Mouse (Mus musculus) right cerebral cortex, postnatal 4 days (tissue): ENCODE data around the gene Vwa3a.
A peak's percentile ranks its signal among the peaks of the same experiment; 100 is the strongest.

Source experiments
- DNase-seq: peaks from one replicate; pipeline ENCODE4 v3.0.0-alpha.2; 2022

The Vwa3a gene

DNA sequence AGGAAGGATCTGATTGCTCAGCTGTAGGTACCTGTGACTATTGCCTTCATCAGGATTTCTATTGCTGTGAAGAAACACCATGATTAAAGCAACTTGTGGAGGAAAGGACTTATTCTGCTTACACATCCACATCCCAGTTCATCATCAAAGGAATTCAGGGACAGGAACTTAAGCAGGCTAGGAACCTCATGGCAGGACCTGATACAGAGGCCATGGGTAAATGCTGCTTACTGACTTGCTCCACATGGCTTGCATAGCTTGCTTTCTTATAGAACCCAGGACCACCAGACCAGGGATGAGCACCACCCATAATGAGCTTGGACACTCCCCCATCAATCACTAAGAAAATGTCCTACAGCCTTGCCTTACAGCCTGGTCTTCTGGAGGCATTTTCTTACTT, 9.4 kb downstream of the Vwa3a start:
- DNase-seq, result no peak

DNA sequence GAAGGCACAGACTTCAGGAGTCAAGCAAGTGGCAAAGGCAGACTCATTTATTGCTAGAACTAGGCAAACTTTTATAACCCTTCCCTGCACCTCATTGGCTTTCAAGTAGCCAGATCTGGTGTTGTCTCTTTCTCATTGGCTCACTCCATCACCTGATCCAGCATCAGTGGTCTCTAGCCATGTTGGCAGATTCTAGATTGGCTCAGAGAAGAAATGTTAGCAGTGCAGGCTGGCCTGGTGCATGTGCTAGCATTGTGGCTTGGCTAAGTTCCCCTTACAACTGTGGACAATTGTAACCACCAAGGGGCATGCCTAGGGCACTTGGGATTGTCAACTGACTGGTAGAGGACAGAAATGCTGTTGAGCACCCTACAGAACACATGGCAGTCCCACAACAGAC, 12.2 kb downstream of the Vwa3a start:
- DNase-seq, result no peak

DNA sequence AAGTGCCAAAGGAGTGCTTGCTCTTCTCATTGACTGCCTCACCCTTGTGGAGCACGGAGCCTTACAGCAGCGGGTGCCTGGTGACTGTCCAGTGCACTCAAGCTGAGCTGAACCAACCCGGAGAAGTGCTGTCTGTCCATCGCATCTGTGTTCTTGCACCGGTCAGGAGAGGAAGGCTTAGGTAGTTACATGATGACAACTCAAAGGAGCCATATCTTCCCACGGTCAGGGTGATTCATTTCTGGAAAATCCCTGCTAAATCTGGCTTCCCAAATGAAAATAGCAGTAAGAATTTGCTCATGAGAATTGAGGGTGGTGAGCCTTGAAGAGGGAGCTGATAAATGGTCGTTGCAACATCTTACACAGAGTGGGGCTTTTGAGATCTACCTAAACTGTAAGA, 12.8 kb downstream of the Vwa3a start:
- DNase-seq, result no peak

DNA sequence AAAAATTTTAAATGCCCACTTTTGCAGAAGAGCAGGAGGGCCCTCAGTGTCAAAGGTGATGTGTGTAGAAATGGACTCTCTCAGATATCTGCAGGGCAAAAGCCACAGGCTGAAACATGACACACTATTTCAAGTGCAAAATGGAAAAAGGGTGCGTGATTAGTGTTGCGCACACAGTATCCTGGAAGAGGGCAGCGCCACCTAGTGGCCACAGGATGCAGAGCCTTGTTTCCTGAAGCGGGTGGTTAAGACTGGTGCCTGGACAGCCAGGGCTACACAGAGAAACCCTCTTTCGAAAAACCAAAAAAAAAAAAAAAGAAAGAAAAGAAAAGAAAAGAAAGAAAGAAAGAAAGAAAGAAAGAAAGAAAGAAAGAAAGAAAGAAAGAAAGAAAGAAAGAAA, 15.6 kb downstream of the Vwa3a start:
- peak; percentile 94 for DNase-seq

DNA sequence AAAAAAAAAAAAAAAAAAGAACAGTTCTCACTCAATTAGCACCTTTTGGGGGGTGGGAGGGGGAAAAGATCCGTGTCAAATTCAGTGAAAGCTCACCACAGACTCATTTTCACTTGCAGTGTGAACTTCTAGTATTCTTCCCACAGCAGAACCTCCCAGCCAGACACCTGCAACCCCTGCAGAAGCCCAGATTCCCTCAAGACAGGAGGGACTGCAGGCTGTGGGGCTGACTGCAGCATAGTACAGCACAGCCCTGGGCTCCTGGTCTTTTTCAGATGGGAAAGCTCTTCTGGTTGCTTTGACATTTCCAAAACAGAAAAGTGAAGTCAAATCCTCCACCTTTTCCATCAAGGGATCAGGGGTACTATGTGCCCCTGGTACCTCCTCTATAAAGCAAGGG, 28.3 kb downstream of the Vwa3a start:
- no peak for DNase-seq

DNA sequence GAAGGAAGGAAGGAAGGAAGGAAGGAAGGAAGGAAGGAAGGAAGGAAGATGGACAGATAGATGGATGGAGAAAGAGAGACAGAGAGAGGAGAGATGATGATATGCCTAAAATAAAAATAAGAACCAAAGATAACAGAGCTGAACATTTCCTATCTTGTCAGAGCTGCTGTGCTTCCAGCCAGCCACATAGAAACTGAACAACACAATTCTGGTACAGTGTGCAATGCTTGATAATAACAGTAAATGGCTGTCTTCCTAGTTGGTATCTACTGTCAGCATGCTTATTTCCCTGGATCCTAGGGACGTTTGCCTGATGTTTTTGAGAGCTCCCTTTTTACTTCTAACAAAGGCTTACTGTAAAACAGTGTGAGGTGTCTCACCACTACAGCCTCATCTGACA, 32.3 kb downstream of the Vwa3a start:
- no peak for DNase-seq

DNA sequence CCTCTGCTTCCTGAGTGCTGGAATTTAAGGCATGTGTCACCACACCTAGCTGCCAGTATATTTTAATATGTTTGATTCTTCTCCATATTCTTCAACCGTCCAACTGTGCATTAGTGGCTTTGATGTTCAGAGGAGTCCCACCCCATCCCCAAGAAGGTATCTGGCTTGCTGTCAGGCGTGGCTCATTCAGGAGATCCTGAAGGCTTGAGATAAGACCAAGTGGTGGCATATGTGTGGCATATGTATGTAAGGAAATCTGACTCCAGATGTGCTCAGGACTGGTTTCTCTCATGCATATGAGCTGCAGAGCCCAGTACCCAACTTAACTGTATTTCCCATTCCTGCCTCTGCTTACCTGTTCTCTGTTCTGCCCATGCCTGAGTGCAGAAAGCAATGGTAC, 38.9 kb downstream of the Vwa3a start:
- no peak for DNase-seq

DNA sequence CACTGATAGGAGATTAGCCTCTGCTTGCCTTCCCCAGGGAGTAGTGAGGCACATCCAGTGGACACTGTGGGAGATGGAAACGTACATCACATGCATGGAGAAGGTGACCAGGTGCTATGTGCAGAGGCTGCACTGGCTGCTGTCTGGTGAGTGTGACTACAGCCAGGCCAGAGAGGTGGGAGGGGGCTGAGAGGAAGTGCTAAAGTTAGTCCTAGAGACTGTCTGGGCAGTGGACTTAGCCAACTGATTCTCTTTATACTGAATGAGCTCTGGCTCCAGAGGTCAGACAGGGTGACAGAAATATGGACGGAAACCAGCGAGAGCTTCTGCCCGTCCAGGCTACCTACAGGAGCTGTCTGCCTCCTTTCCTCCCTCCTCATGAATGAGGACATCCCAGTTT, 56.4 kb downstream of the Vwa3a start:
- DNase-seq, result no peak

DNA sequence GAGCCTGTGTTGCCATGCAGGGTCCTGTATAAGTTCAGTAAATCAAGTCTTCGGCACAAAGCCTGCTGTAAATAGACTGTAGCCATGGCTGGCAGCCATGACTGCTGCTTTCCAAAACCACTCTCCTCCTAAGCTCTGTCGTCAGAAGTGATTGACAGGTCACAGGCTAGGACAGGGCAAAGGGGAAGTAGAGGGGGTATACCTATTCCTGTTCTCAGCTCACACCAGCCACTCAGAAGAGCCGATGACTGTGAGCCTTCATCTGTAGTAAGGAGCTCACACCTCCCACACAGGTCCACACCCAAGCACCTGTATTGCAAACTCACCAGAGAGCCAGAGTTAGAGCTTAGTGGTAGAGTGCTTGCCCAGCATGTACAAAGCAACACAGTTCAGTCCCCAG, 57.3 kb downstream of the Vwa3a start:
- DNase-seq, result no peak

DNA sequence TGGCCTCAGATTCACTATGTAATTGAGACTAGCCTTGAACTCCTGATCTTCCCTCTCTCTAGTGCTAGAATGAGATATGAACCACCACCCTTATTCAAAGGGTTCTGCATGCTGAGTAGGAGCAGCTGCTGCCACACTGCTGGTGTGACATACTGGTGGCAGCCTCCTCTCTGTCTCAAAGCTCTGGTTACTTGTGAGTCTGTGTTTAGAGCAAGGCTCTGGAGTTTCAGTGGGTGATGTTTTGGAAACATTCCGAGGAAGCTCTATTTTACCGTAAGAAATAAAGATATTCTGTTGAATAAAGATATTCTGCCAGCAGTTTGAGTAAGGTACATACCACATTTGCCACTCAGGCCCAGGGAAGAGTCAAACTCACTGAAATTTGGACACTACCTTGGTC, 64.2 kb downstream of the Vwa3a start:
- DNase-seq, result no peak

DNA sequence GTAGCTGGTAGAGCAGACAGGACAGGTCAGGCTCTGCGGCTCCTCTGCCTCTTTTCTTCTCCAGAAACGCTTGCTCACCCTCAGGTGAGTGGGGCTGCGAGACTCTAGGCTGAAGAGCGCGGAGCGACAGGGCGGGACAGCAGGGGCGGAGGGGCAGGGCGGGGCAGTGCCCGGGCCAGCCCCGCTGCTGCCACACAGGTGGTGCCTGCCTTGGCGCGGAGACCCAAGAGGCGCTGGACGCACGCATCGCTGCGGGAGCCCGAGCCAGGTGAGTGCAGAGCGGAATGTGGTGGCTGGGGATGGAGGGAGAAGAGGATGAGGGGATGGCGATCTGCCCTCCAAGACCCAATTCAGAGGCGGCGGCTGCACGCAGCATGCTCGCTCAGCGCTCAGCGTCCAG, 70.6 kb downstream of the Vwa3a start:
- no peak for DNase-seq

DNA sequence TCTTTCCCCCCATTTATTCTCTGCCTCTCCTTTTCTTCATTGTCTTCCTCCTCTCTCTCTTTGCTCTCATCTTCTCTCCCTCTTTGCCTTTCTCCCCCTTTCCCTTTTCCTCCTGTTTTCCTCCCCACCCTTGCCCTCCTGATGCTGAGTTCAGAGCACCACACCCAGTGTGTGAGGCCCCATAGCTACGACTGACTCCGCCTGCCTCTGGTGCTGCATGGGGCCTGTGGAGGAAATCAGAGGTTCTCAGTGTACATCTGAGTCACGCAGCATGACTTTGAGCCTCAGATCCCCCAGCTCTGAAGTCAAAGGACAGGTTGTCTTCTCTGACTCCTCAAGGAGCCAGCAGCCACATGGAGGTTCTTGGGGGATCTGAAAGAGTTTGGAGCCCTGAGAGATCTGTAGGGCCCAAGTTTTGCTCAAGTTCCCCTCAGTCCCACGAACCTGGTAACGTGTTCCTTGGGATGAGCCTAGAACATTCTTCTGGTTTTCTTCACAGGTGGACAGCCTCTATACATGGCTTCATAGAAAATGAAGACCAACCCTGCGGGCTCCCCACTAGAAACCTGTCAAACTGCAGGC, 72.8 kb downstream of the Vwa3a start, which contains the start of gene Gm5737:
Gene Gm5737 (plus strand): TSS at position 532 of the 582 bp plus-strand sequence.
- DNase-seq, result no peak

DNA sequence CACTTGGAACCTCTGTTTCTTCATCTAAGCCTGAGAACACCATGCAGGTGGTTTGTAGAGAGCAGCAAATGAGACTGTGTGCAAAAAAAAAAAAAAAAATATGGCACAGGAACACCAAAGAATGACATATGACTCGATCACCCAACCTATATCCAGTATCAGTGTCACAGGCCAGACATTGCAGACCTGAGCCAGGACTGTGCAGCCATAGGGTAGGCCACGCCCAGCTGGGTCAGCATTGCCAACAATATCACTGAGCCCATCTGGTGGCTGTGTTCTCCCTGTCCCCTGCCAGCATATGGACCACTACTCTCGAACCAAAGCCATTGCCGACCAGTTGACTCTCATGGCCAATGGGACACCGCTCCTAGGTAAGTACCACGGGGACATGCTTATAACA, 78.4 kb downstream of the Vwa3a start:
- DNase-seq, result no peak

DNA sequence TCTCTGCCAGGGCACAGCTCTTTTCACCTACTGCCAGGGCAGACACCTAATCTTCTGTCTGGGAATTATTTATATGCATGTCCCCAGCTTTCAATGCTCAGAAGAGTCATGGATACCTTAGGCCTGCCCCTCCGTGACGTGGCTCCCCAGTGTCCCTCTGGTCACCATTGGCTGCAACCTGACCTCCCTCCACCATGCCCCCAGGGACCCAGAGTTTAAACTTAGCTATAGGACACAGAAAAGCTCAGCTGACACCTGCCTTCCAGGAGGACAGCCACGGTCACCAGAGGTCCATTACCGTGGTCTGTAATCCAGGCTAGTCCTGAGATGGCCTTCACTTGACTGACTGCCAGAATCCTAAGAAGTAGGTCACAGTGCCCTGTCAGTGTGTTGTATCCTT, 80.3 kb downstream of the Vwa3a start:
- DNase-seq, result no peak

DNA sequence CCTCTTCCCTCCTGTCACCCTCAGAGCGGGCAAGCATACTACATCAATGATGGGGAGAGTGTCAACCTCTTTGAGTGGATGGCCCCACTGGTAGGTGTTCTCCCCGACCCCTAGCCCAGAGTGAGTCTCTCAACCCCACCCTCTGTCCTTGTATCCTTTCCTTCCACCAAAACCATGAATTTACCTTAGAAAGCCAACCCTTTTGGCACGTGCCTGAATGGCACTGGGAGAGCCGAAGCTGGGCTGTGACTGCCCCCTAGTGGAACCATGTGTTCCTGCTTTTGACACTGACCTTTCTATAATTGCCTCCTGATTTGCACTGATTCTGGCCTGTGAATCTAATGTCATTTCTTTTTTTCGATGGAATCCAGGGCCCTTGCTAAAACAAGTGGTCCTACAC, 84.1 kb downstream of the Vwa3a start:
- peak; percentile 68 for DNase-seq

DNA sequence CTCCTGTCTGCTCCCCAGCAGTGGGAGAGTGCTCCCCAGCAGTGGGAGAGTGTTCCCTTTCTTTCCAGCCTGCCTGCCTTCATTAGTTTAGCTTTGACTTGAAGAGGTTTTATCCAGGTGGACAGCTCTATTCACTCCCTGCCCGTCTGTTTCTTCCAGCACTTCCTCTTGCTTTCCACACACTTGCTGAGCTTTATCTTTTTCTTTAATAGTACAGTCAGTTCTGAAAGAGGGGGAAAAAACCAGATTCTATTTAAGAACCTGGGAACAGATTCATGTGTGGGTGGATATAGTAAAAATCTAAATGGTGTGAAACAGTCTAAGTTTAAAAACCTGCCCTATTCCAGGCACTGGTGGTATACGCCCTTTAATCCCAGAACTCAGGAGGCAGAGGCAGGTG, 86.0 kb downstream of the Vwa3a start:
- DNase-seq, result no peak

DNA sequence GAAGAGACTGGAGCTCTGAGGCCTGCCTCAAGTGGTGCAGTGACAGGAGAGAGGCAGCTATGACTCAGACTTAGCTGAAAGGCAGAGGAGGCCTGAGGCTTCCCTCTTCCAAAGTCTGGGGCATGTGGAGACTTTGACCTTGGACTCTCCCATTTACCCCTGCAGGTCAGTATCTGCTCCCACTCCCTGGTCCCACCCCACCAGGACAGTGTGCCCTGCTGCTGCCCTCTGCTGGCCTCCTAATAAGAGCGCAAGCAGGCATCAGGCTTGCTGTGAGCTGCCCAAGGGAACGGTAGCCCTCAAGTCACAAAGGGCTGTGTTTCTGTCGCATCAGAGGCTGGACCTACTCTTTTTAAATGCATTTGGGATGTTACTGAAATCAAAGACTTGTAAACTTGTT, 87.3 kb downstream of the Vwa3a start:
- peak; percentile 53 for DNase-seq

DNA sequence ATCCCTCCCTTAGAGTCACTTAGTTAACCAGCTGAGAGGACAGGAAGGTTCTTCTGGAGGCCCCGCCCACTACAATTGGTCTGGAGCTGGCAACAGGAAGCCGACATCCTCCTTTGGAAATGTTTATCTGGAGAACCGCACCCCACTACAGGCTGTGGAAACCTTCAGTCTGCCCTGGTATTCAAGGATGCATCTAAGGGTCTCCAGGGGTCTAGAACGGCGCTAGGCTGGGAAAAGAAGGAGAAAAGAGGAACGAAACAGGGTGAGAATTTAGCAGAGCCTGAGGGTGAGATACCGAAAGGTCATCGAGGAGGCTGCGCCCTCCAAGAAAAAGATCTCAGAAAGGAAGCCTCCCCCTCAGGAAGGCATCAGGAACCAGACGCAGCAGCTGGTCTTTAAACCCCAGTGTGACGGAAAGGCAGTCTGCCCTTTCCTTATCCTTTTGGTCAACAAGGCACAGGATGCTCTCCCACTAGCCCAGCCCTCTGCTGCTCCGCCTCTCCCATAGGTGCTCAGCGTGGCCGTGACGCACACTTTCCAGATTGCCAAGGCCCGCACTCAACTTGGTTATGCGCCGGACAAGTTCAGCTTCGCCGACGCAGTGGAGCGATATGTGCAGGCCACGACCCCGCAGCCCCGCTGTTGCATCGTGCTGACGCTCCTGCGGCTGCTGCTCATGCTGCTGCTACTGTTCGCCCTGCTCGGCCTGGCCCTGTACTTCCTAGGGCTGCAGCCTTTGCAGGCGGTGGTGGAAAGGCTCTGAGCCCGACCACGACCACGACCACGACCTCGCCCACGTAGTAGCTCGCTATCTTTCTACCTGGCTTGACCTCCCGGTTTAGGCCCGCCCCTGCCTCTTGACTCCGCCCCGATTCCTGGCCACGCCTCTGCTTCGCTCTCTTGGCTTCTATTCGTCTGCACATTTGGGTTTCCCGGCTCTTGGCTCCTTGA, 91.6 kb downstream of the Vwa3a start:
- peak; percentile 46 for DNase-seq

DNA sequence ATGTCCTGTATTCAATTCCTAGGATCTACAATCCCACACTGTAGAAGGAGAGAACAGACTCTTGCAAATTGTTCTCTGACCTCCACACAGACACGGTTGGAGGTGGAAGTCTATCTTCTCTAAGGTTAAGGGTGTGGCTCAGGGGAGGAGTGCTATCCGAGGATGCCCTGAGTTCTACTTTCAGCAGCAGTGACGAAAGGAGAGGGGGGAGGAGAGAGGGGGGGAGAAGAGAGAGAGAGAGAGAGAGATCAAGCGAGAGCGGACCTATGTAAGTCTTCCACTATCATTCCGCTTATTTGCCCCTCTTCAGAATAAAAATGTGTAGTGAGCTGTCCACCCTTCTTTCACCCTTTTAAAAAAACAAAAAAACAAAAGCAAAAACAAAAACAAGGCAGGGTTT, 95.3 kb downstream of the Vwa3a start:
- no peak for DNase-seq

DNA sequence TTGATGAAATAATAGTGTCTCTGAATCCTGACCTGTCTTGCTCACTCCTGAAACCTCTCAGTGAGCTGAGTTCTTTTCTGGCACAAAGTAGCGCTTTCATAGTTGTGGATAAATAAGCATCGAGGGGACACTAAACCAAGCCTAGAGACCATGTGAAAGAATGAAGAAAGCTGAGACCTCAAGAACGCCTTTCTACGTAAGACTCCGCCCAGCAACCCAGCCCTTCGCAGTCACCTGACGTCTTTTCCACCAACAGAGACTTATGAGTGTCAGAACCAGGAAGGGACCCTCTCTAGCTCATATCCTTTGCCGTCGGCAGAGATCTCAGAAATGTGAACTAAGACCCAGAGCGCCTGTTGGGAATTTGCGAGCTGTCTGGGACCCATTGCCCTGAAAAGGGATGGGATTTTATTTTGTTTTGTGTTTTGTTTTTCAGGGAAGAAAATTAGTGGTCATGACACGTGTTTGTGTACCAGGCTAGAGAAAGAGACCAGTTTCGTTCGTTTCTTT, 95.8 kb downstream of the Vwa3a start:
- DNase-seq, result peak; percentile 58

DNA sequence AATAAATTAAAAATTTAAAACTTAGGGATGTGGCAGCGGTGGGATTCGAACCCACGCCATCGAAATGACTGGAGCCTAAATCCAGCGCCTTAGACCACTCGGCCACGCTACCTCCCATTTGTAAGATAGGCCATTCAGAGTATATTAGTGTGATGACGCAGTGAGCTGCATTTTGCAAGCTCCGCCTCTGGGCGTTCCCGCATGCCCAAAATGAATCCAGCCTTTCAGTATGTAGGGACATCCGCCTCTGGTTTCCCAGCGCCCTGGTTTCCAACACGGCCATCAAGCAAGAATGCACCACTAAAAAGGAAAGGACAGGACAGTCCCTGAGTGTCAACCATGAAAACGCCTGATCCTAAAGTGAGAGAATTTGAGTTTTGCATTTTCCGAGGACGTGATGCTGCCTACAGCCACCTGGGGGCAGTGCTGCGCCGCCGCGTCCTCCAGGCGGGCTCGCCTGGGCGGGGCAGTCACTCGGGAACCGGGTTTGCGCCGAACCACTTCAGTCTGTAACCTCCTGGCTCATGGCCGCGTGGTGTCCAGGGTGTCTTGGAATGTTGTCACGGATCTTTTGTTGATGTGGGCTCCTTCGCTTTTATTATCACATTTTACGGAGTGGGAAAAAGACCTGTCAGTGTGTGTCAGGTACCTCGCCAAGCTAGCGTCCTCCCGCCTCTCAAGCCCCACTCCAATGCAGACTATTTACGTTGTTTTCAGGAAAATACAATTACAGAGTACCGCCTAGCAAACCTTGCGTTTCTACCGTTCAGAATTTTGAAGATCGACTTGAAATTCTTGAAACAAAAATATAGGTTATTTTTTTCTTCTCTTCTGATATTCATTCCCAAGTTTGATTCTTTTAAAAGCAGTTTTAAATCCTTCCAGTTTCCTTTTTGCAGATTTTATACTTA, 96.6 kb downstream of the Vwa3a start:
- DNase-seq, result peak; percentile 95

DNA sequence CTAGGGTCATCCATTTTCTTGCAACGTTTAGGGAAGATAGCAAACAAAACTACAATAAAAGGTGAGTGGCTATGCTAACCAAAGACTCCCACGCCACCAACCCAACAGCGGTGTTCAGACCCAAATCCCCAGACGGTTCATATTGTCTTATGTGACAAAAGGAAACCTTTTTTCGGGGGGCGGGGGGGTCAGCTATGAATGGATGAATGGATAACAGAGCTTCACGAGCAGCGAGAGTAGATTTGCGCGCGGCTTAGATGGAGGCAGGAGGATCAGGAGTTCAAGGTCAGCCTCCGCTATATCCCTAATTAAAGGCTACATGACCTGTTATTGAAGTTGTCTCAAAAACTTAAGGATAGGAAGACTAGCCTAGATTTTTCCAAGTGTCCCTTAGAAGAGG, 97.2 kb downstream of the Vwa3a start:
- DNase-seq, result no peak

DNA sequence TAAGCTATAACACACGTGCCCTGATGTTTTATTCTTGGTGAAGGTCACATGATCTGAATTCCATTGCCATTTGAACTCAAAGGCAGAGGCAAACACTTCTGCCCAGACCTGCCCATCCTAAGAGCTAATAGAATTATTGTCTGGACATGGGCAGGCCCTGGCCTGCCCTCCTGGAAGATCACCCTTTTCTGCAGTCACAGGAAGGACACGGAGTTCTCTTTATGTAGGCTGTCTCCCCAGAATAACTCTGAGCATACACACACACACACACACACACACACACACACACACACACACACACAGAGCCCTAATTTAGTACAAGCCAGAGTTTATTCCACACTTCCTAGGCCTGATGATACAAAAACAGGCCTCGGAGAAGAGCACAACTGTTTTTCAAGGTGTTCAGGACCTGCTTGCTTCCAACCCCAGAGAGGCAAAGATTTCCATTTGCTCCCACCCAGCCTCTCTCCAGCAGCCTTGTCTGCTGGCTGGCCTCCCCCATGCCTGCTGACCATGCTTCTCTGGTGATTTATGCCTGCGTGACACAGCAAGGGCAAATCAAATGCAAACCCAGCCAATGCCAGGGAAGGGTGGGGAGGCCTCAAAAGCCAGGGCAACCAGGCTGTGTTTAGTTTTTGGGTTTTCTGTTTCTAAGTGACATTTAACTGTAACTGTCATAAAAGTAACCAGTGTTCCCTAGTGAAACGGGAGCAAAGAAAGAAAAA, 99.5 kb downstream of the Vwa3a start:
- DNase-seq, result no peak
